Mouse (Mus musculus) limb, embryonic 10.5 days (tissue): ENCODE measurements around the gene Mxra7. TPM values are rescaled to one million over a fixed set of nuclear protein-coding genes. Genes with fewer than 3 reads are reported as not detected.

ENCODE experiments used
- DNase-seq: peaks from one replicate; pipeline ENCODE4 v3.0.0-alpha.2; 2017; ENCODE audit warnings: low spot score
- H3K27ac ChIP-seq: fragments of 300-500 bp; sonication (generic); 2 replicates; pipeline ENCODE4 v1.5.1; 2016; ENCODE audit warnings: mild to moderate bottlenecking
- H3K27me3 ChIP-seq: fragments of 300-500 bp; sonication (generic); 2 replicates; pipeline ENCODE4 v1.6.1; 2016; ENCODE audit warnings: low read depth, mild to moderate bottlenecking; ENCODE audit not compliant: poor library complexity, severe bottlenecking
- H3K36me3 ChIP-seq: fragments of 300-500 bp; sonication (generic); 2 replicates; pipeline ENCODE4 v1.6.1; 2016; ENCODE audit warnings: mild to moderate bottlenecking, moderate library complexity
- H3K4me1 ChIP-seq: fragments of 300-500 bp; sonication (generic); 2 replicates; pipeline ENCODE4 v1.6.1; 2016
- H3K4me3 ChIP-seq: fragments of 300-500 bp; sonication (generic); 2 replicates; pipeline ENCODE4 v1.5.1; 2016; ENCODE audit warnings: mild to moderate bottlenecking, moderate library complexity
- H3K9me3 ChIP-seq: fragments of 300-500 bp; sonication (generic); replicated peaks from 2 replicates; pipeline ENCODE4 v1.6.1; 2016; ENCODE audit warnings: mild to moderate bottlenecking
- WGBS: fragments of 180-500 bp; shearing (Covaris S2); methylation state at CpG from one replicate; pipeline ENCODE4 v1.1.7; 2016; 5-methylcytosine and 5-hydroxymethylcytosine counted together
- polyA plus RNA-seq: library from polyadenylated mRNA; unstranded; fragments of >200 nt; fragmentation: Nextera tagmentation; extraction: Ambion mirVana; gene quantifications from 2 replicates; pipeline ENCODE4 v1.2.1, GENCODE M21; 2016

Mxra7 gene
- polyA plus RNA-seq, 1 experiment from 2014 or later = 14.9 TPM

- Histone ChIP-seq H3K4me1 (peaks cover 10% of the 10 kb centered on the region), H3K4me3 (no peak overlapping the region), H3K27me3 (no peaks in the 10 kb centered on the region), H3K27ac (0 out of 2 replicates have a peak overlapping the region, but pooled peaks have one; percentile 42), H3K36me3 (no peaks in the 10 kb centered on the region), H3K9me3 (no peaks in the 10 kb centered on the region)
- no peak for DNase-seq
- 71% methylated on average over 9 of the region's 9 CpGs for WGBS
Observed at GRCm38 (mm10) chr11:116782737-116783145, 45.1 kb downstream of the Mxra7 start.

- Histone ChIP-seq H3K36me3 (no peaks in the 10 kb centered on the region), H3K9me3 (no peaks in the 10 kb centered on the region), H3K4me3 (no peak within 1 kb of the TSS), H3K4me1 (peaks cover 5% of the 10 kb centered on the region; the same call in 1 of the 2 replicates), H3K27ac (no peak within 1 kb of the TSS), H3K27me3 (no peaks in the 10 kb centered on the region)
- 88% methylated on average over 7 of the region's 7 CpGs for WGBS
- DNase-seq = no peak
Observed at GRCm38 (mm10) chr11:116775407-116775806, 52.4 kb downstream of the Mxra7 start, which contains the start of gene St6galnac1. Gene St6galnac1 (minus strand): TSS chr11:116775507.

- 62% methylated on average over 2 of the region's 2 CpGs for WGBS
- Histone ChIP-seq H3K4me1 (peaks cover 5% of the 10 kb centered on the region; the same call in 1 of the 2 replicates), H3K27me3 (no peaks in the 10 kb centered on the region), H3K9me3 (no peaks in the 10 kb centered on the region), H3K4me3 (no peak overlapping the region), H3K27ac (no peak overlapping the region), H3K36me3 (no peaks in the 10 kb centered on the region)
- no peak for DNase-seq
Observed at GRCm38 (mm10) chr11:116773205-116773604, 54.6 kb downstream of the Mxra7 start.

- no peak overlapping the region for H3K27ac ChIP-seq
- no peaks in the 10 kb centered on the region for H3K27me3 ChIP-seq
- no peak for DNase-seq
- H3K4me3 ChIP-seq = no peak overlapping the region
- WGBS = 92% methylated on average over 5 of the region's 5 CpGs
- H3K9me3 ChIP-seq = no peaks in the 10 kb centered on the region
- H3K36me3 ChIP-seq = no peaks in the 10 kb centered on the region
- no peaks in the 10 kb centered on the region for H3K4me1 ChIP-seq
Observed at GRCm38 (mm10) chr11:116769873-116770272, 58.0 kb downstream of the Mxra7 start.

GRCm38 (mm10) chr11:116764946-116765345 lies 62.9 kb downstream of the Mxra7 start:
- H3K27ac ChIP-seq = no peak overlapping the region
- no peak overlapping the region for H3K4me3 ChIP-seq
- H3K36me3 ChIP-seq = no peaks in the 10 kb centered on the region
- 92% methylated on average over 2 of the region's 2 CpGs for WGBS
- H3K4me1 ChIP-seq = no peaks in the 10 kb centered on the region
- H3K27me3 ChIP-seq = no peaks in the 10 kb centered on the region
- DNase-seq = no peak
- H3K9me3 ChIP-seq = no peaks in the 10 kb centered on the region

DNA sequence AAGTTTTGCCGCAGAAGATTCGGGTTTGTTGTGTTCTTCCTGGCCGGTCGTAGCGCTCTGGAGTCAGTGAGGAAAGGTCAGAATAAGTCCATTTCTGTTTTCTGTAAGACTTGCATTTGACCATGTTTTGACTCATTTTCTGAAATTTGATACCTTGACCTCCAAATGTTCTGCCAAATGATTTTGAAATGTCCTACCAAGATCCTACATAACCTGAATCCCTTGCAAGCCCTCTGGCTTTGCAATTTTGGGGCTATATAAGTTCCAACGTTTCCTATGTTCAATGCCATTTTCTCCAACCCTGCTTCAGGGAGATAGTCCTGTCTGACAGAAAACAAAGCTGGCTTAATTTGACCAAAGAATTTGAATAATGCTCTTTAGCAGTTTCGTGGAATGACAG lies 63.5 kb downstream of the Mxra7 start:
- no peak overlapping the region for H3K4me3 ChIP-seq
- H3K4me1 ChIP-seq = no peaks in the 10 kb centered on the region
- no peaks in the 10 kb centered on the region for H3K9me3 ChIP-seq
- no peak overlapping the region for H3K27ac ChIP-seq
- no peaks in the 10 kb centered on the region for H3K27me3 ChIP-seq
- WGBS = 93% methylated on average over 7 of the region's 7 CpGs
- no peak for DNase-seq
- no peaks in the 10 kb centered on the region for H3K36me3 ChIP-seq

DNA sequence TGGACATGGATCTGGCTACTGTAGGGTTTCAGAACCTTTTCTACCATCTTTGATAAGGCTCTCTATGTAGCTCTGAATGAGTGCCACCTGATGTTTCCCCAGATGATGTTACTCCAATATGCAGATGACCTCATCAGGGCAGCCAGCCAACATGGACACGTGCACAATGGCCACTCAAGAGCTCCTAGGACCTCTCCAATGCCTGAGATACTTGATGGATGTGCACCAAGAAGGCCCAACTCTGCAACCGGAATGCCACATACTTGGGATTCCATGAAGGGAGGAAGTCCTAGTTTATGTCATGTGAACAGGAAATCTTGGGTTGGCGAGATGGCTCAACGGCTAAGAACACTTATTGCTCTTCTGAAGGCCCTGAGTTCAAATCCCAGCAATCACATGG lies 72.7 kb downstream of the Mxra7 start:
- Histone ChIP-seq H3K36me3 (no peaks in the 10 kb centered on the region), H3K27me3 (no peaks in the 10 kb centered on the region), H3K9me3 (no peaks in the 10 kb centered on the region), H3K4me3 (no peak overlapping the region), H3K4me1 (no peaks in the 10 kb centered on the region), H3K27ac (no peak overlapping the region)
- no peak for DNase-seq
- WGBS = 85% methylated on average over 4 of the region's 4 CpGs

DNA sequence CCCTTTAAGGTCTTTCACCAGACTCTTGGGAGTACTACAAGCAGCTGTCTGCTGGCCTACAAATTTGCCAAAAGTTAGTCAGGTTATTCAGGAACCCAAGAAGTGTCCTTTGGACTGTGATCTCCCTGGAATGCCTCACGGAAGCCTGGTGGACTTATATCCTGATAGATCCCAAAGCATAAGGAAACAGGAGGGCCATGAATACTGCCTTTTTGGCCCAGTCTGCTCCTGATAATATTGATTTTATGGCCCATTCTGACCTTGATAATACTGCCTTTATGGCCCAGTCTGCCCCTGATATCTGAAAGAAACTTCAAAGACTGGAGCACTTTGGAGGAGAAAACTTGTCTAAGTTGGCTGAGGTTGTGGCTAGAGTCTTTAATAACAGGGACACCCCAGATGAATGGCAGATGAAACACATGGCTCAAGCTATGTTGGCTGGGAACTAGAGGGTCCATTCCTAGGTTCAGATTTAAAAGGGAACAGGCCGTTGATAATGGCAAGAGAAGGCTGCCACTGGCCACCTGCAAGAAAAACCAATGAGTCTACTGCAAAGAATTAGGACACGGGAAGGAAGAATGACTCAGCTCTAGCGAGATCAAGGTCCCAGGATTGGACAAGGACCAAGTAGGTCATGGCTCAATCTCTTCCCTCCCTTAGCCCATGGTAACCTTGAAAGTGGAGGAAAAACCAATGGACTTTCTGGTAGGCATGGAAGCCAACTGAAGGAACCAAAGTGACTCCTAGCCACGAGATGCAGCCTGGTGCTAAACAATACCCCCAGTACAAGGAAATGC lies 74.0 kb downstream of the Mxra7 start:
- H3K9me3 ChIP-seq = no peaks in the 10 kb centered on the region
- no peaks in the 10 kb centered on the region for H3K36me3 ChIP-seq
- 92% methylated on average over 5 of the region's 5 CpGs for WGBS
- no peaks in the 10 kb centered on the region for H3K27me3 ChIP-seq
- no peak for DNase-seq
- H3K4me1 ChIP-seq = no peaks in the 10 kb centered on the region
- no peak overlapping the region for H3K4me3 ChIP-seq
- H3K27ac ChIP-seq = no peak overlapping the region

Other genes starting within 250 kb of the Mxra7 start
- 12.7 and 16.4 TPM in 2 replicates for gene Ube2o, start 246.6 kb downstream of the Mxra7 start, polyA plus RNA-seq
- gene Aanat, start 241.6 kb downstream of the Mxra7 start, polyA plus RNA-seq = not detected in 2 replicates
- gene Rhbdf2, start 201.0 kb downstream of the Mxra7 start, polyA plus RNA-seq = 4.4 and 5.2 TPM in 2 replicates
- 0.16 and 0.25 TPM in 2 replicates for gene Prcd, start 174.5 kb downstream of the Mxra7 start, polyA plus RNA-seq
- 2.7 and 5.8 TPM in 2 replicates for gene Cygb, start 173.7 kb downstream of the Mxra7 start, polyA plus RNA-seq
- not detected in 2 replicates for gene St6galnac1, start 52.5 kb downstream of the Mxra7 start, polyA plus RNA-seq
- gene Mettl23, start 15.2 kb upstream of the Mxra7 start, polyA plus RNA-seq = 56.5 and 59.5 TPM in 2 replicates
- 93.1 and 111 TPM in 2 replicates for gene Jmjd6, start 15.4 kb upstream of the Mxra7 start, polyA plus RNA-seq
- 17.9 and 22.5 TPM in 2 replicates for gene Mfsd11, start 24.4 kb upstream of the Mxra7 start, polyA plus RNA-seq
- gene Srsf2, start 25.0 kb upstream of the Mxra7 start, polyA plus RNA-seq = 925 and 971 TPM in 2 replicates
- gene Mgat5b, start 90.8 kb upstream of the Mxra7 start, polyA plus RNA-seq = 1.1 and 1.4 TPM in 2 replicates